Mouse (Mus musculus): ENCODE measurements around the gene Gm28048. TPM values are rescaled to one million over a fixed set of nuclear protein-coding genes. Genes with fewer than 3 reads are reported as not detected.

Gene Gm28048
- polyA plus RNA-seq, 1 experiment from 2014 or later, result 6.7 TPM

GRCm38 (mm10) chr11:22815877-22816276 lies 166.0 kb downstream of the Gm28048 start:
- Histone ChIP-seq H3K4me2 (no peak overlapping the region), H3K27ac (replicated peaks) (no peak overlapping the region), H3K9me3 (no peaks in the 10 kb centered on the region), H3K36me3 (no peaks in the 10 kb centered on the region), H3K4me3 (no peak overlapping the region), H3K9ac (no peak overlapping the region), H3K27me3 (no peaks in the 10 kb centered on the region), H3K4me1 (replicated peaks) (no peaks in the 10 kb centered on the region)
- 87% methylated on average over 7 of the region's 7 CpGs for WGBS
- no peak for ATAC-seq (ENCODE audit: low read depth)

GRCm38 (mm10) chr11:22815143-22815542 lies 166.7 kb downstream of the Gm28048 start:
- no peaks in the 10 kb centered on the region for H3K27me3 ChIP-seq
- no peak overlapping the region for H3K27ac ChIP-seq (replicated peaks)
- no peak overlapping the region for H3K4me2 ChIP-seq
- no peaks in the 10 kb centered on the region for H3K4me1 ChIP-seq (replicated peaks)
- H3K36me3 ChIP-seq, result no peaks in the 10 kb centered on the region
- H3K9ac ChIP-seq, result no peak overlapping the region
- ATAC-seq (ENCODE audit: low read depth), result no peak
- no peak overlapping the region for H3K4me3 ChIP-seq
- H3K9me3 ChIP-seq, result no peaks in the 10 kb centered on the region

- no peaks in the 10 kb centered on the region for H3K36me3 ChIP-seq
- H3K9me3 ChIP-seq, result no peaks in the 10 kb centered on the region
- H3K9ac ChIP-seq, result no peak overlapping the region
- WGBS, result 89% methylated on average over 5 of the region's 5 CpGs
- no peaks in the 10 kb centered on the region for H3K27me3 ChIP-seq
- no peak overlapping the region for H3K4me2 ChIP-seq
- no peak overlapping the region for H3K27ac ChIP-seq (replicated peaks)
- no peak overlapping the region for H3K4me3 ChIP-seq
- ATAC-seq (ENCODE audit: low read depth), result no peak
- no peaks in the 10 kb centered on the region for H3K4me1 ChIP-seq (replicated peaks)
Measured at GRCm38 (mm10) chr11:22813921-22814704, 167.8 kb downstream of the Gm28048 start.

- Histone ChIP-seq H3K36me3 (no peaks in the 10 kb centered on the region), H3K9ac (no peak overlapping the region), H3K9me3 (no peaks in the 10 kb centered on the region), H3K27ac (replicated peaks) (no peak overlapping the region), H3K27me3 (no peaks in the 10 kb centered on the region), H3K4me2 (no peak overlapping the region), H3K4me1 (replicated peaks) (no peaks in the 10 kb centered on the region), H3K4me3 (no peak overlapping the region)
- 82% methylated on average over 3 of the region's 3 CpGs for WGBS
- ATAC-seq (ENCODE audit: low read depth), result no peak
Measured at GRCm38 (mm10) chr11:22813427-22813826, 168.5 kb downstream of the Gm28048 start.

GRCm38 (mm10) chr11:22811413-22811812 lies 170.5 kb downstream of the Gm28048 start:
- Histone ChIP-seq H3K4me1 (replicated peaks) (no peaks in the 10 kb centered on the region), H3K27me3 (no peaks in the 10 kb centered on the region), H3K36me3 (no peaks in the 10 kb centered on the region), H3K9me3 (no peaks in the 10 kb centered on the region), H3K4me3 (no peak overlapping the region), H3K27ac (replicated peaks) (no peak overlapping the region), H3K4me2 (no peak overlapping the region), H3K9ac (no peak overlapping the region)
- 93% methylated on average over 3 of the region's 3 CpGs for WGBS
- no peak for ATAC-seq (ENCODE audit: low read depth)

GRCm38 (mm10) chr11:22809465-22810096 lies 172.3 kb downstream of the Gm28048 start:
- 83% methylated on average over 7 of the region's 7 CpGs for WGBS
- Histone ChIP-seq H3K4me2 (no peak overlapping the region), H3K27ac (replicated peaks) (no peak overlapping the region), H3K4me1 (replicated peaks) (no peaks in the 10 kb centered on the region), H3K9ac (no peak overlapping the region), H3K4me3 (no peak overlapping the region), H3K27me3 (no peaks in the 10 kb centered on the region), H3K36me3 (no peaks in the 10 kb centered on the region), H3K9me3 (no peaks in the 10 kb centered on the region)
- ATAC-seq (ENCODE audit: low read depth), result no peak

GRCm38 (mm10) chr11:22808040-22808439 lies 173.8 kb downstream of the Gm28048 start:
- H3K27me3 ChIP-seq, result no peaks in the 10 kb centered on the region

GRCm38 (mm10) chr11:22805171-22805570 lies 176.7 kb downstream of the Gm28048 start:
- Histone ChIP-seq H3K4me3 (no peak overlapping the region), H3K36me3 (no peaks in the 10 kb centered on the region), H3K9ac (no peak overlapping the region), H3K4me1 (replicated peaks) (no peaks in the 10 kb centered on the region), H3K27me3 (no peaks in the 10 kb centered on the region), H3K9me3 (no peaks in the 10 kb centered on the region), H3K4me2 (no peak overlapping the region), H3K27ac (replicated peaks) (no peak overlapping the region)
- ATAC-seq (ENCODE audit: low read depth), result no peak
- 69% methylated on average over 1 of the region's 1 CpGs for WGBS

More at GRCm38 (mm10) chr11:22808040-22808439, 173.8 kb downstream of the Gm28048 start:
- Histone ChIP-seq H3K4me2 (no peak overlapping the region), H3K4me1 (replicated peaks) (no peaks in the 10 kb centered on the region), H3K36me3 (no peaks in the 10 kb centered on the region), H3K9ac (no peak overlapping the region), H3K4me3 (no peak overlapping the region), H3K9me3 (no peaks in the 10 kb centered on the region), H3K27ac (replicated peaks) (no peak overlapping the region)
- no peak for ATAC-seq (ENCODE audit: low read depth)

GRCm38 (mm10) chr11:22799987-22800424 lies 181.9 kb downstream of the Gm28048 start:
- 30% methylated on average over 9 of the region's 9 CpGs for WGBS

GRCm38 (mm10) chr11:22798916-22799315 lies 183.0 kb downstream of the Gm28048 start:
- no peak overlapping the region for H3K4me3 ChIP-seq
- no peak overlapping the region for H3K9ac ChIP-seq
- peaks cover 6% of the 10 kb centered on the region for H3K4me1 ChIP-seq (replicated peaks)
- H3K4me2 ChIP-seq, result no peak overlapping the region
- H3K36me3 ChIP-seq, result no peaks in the 10 kb centered on the region
- no peaks in the 10 kb centered on the region for H3K9me3 ChIP-seq
- WGBS, result 75% methylated on average over 5 of the region's 5 CpGs
- H3K27me3 ChIP-seq, result no peaks in the 10 kb centered on the region
- ATAC-seq (ENCODE audit: low read depth), result no peak
- no peak overlapping the region for H3K27ac ChIP-seq (replicated peaks)

More at GRCm38 (mm10) chr11:22799987-22800424, 181.9 kb downstream of the Gm28048 start:
- H3K36me3 ChIP-seq, result no peaks in the 10 kb centered on the region
- no peak overlapping the region for H3K4me2 ChIP-seq
- no peak for ATAC-seq (ENCODE audit: low read depth)
- H3K9me3 ChIP-seq, result no peaks in the 10 kb centered on the region
- H3K9ac ChIP-seq, result no peak overlapping the region
- peaks cover 6% of the 10 kb centered on the region for H3K4me1 ChIP-seq (replicated peaks)
- no peak overlapping the region for H3K4me3 ChIP-seq
- H3K27me3 ChIP-seq, result no peaks in the 10 kb centered on the region
- H3K27ac ChIP-seq (replicated peaks), result no peak overlapping the region

GRCm38 (mm10) chr11:22794734-22795133 lies 187.2 kb downstream of the Gm28048 start:
- Histone ChIP-seq H3K9me3 (no peaks in the 10 kb centered on the region), H3K4me3 (no peak overlapping the region), H3K27me3 (no peaks in the 10 kb centered on the region), H3K36me3 (no peaks in the 10 kb centered on the region), H3K27ac (replicated peaks) (no peak overlapping the region), H3K4me1 (replicated peaks) (peaks cover 2% of the 10 kb centered on the region; the same call in 1 of the 2 replicates), H3K9ac (no peak overlapping the region), H3K4me2 (no peak overlapping the region)
- 95% methylated on average over 1 of the region's 1 CpGs for WGBS
- ATAC-seq (ENCODE audit: low read depth), result no peak

GRCm38 (mm10) chr11:22793881-22794203 lies 188.0 kb downstream of the Gm28048 start:
- Histone ChIP-seq H3K4me2 (no peak overlapping the region), H3K27me3 (no peaks in the 10 kb centered on the region), H3K9me3 (no peaks in the 10 kb centered on the region), H3K4me3 (no peak overlapping the region), H3K27ac (replicated peaks) (no peak overlapping the region), H3K4me1 (replicated peaks) (no peaks in the 10 kb centered on the region), H3K36me3 (no peaks in the 10 kb centered on the region), H3K9ac (no peak overlapping the region)
- 88% methylated on average over 1 of the region's 1 CpGs for WGBS
- no peak for ATAC-seq (ENCODE audit: low read depth)
